Mouse (Mus musculus) cerebellum, postnatal 4 days (tissue): ENCODE results near the gene Glul.

ENCODE experiments used
- DNase-seq, 2 experiments: peaks; one replicate each; pipeline ENCODE4 v3.0.0; 2022; ENCODE audit warnings: low spot score in 2 of 2, mixed read lengths in 1 of 2

Glul gene

GRCm38 (mm10) chr1:153909213-153909962 lies 9.6 kb downstream of the Glul start:
- no peak for DNase-seq

GRCm38 (mm10) chr1:153909963-153910291 lies 10.2 kb downstream of the Glul start:
- DNase-seq = no peak

DNA sequence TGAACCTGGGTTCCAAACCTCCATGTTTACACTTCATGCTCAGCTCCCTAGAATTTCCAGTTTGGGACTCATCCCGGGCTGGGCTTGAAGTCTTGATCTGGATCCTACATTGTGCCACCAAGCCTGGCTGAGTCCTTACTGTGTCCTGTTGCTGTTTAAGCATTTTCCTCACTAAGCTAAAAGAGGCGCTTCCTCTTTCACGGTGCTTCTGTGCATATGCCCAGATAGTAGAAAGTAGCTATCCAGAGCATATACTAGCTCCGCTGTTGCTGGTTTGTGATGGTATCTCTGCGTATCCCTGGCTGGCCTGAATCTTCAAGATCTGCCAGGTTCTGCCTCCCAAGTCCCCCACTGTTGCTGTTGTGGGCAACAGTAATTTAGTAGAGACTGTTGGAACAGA lies 10.7 kb downstream of the Glul start:
- no peak for DNase-seq

- no peak for DNase-seq
Measured at GRCm38 (mm10) chr1:153911276-153911795, 11.6 kb downstream of the Glul start.

GRCm38 (mm10) chr1:153913869-153914268 lies 14.1 kb downstream of the Glul start:
- no peak for DNase-seq

DNA sequence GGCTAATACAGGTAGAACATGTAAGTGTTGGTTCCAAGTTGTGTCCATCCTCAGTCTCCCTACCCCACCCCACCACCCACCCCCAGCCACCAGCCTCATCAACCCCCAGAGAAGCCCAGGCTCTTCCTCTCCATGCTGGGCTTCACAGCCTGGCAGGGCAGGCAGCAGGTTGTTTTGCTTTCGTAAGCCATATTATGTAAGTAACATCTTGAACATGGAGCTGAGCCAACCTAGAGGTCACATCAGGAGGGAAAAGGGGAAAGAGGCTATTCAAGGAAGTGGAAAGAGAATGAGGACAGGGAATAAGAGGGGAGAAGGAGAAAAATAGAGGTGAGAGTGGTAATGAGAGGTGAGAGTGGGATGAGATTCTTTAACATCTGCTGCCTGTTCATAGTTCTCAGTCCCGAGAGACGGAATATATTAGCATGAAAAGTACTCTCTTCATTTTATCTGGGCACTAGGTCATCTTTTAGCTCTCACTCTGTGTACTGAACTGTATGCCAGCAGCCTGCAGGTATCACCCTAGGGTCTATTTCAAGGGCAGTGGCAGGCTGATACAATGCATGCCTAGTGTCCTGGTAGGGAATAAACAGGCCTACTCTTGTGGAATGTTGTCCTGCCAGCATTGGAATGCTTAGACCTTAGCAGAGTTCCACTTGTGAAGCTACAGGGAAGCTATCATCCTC lies 18.9 kb downstream of the Glul start:
- DNase-seq = no peak

- DNase-seq = no peak
Measured at GRCm38 (mm10) chr1:153921642-153922041, 21.9 kb downstream of the Glul start.

- DNase-seq = no peak
Measured at GRCm38 (mm10) chr1:153922571-153923021, 22.9 kb downstream of the Glul start.

- no peak for DNase-seq
Measured at GRCm38 (mm10) chr1:153924395-153925385, 24.9 kb downstream of the Glul start.

DNA sequence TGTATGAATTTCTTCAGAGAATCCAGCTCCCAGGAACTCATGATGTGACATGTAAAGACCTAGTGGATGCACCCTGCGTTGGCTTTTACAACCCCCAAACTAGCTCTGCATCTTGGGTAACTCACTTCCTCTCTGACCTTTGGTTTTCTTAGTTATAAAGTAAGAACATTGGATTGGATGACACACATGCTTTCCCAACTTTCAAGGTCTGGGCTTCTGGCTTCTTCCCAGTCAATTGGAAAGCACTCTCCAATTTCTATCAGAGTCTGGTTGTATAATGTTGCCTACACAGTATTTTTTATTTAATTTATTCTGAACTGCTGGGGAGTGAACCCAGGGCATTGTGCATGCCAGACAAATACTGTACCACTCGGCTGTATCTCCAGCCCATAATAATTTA lies 30.7 kb downstream of the Glul start:
- no peak for DNase-seq

DNA sequence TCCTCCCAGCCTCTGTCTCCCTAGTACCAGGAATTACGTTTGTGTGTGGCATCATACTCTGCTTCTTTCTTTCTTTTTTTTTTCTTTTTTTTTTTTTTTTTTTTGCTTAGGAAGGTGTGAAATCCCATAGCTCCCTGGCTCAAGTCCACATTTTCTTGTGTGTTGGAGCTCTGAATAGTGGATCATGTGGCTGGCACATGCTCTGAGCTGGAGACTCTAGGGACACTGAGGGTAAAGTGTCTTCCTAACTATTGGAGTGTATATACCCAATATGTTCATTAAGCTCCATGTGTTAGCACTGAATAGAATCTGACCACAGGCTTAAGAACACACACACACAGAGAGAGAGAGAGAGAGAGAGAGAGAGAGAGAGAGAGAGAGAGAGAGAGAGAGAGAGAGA lies 34.0 kb downstream of the Glul start:
- DNase-seq = no peak

DNA sequence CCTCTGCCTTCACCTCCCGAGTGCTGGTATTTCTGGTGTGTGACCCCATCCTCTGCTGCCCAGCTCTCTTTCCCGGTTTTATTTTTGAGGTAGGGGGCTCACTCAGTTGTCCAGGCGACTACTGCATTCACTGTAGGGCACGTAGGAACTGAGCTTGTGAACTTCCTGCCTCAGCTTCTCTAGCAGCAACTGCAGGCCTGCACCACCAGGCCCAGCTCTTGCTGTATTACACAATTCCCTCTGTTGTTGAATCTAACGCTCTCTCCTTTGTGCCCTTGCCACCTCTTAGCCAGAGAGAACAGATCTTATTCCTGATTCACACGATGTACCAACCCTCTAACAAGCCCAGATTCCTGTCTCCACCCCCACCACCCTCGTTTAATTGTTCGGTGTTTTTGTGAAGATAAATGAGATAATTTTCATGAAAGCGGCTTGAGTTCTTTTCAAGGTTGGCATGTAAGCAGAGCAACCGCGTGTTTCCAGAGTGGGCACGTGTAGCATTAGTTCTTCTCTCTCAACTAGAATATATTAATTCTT lies 36.2 kb downstream of the Glul start:
- no peak for DNase-seq

DNA sequence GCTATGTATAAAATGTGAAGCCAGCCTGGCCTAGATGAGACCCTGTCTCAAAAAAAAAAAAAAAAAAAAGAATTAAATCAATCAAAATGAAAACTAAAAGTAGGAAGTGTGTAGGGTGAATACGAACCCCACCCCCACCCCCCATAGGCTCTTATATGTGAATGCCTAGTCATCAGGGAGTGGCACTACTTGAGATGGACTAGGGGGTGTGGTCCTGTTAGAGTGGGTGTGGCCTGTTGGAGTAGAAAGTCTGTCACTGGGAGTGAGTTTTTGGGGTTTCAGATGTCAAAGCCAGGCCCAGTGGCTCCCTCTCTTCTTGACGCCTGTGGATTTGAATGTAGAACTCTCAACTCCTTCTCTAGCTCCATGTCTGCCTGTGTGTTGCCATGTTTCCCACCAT lies 37.3 kb downstream of the Glul start:
- no peak for DNase-seq

DNA sequence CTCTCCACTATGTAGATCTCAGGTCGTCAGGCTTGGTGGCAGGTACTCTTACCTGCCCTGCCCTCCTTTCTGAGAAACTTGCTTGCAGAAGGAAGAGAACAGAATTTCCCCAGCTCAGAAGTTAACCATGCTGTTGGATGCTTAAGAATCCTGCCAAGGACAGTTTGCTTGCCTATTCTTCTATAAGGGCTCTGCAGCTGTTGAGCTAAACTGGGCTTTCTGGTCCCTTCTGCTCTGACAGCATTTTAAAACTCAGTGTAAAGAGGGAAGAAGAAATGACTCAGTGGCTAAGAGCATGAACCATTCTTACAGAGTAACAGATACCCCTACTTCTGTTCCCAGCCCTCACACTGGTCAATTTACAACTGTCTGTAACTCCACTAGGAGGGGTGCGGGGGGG lies 41.2 kb downstream of the Glul start:
- DNase-seq = no peak

- DNase-seq = no peak
Measured at GRCm38 (mm10) chr1:153945181-153945580, 45.4 kb downstream of the Glul start.

DNA sequence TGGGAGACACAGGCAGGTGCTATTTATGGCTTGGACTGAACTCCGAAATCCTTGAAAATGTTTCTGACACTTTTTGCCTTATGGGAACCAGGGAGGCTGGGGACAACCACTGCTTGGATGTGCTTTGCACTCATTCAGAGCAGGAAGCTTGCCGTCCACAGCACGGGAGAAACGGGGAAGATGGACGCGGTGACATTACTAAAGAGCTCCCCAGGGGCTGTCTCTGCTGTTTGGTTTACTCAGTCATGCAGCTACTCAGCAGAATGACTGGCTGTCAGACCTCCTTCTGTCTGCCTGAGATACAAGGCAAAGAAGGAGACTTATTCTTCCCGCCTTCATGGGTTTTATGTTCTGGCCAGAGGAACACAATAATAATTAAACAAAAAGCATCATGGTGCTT lies 47.2 kb downstream of the Glul start:
- DNase-seq = no peak

DNA sequence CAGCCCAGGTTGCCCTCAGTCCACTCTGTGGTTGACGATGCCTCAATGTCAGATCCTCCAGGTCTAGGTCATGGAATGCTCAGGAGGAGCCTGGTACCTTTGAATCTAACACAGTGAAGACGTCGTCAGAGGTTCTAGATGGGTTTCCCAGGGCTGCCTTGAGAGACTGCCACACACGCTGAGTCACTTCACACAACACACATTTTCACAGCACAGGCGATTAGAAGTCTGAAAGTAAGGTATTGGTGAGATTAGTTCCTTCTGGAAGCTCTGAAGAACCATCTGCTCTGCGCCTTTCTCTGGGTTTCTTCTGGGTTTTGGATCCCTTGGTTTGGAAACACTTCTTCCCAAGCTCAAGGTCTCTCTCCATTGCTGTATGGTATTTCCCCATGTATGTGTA lies 48.1 kb downstream of the Glul start:
- DNase-seq = no peak

- no peak for DNase-seq
Measured at GRCm38 (mm10) chr1:153953232-153953631, 53.5 kb downstream of the Glul start.

DNA sequence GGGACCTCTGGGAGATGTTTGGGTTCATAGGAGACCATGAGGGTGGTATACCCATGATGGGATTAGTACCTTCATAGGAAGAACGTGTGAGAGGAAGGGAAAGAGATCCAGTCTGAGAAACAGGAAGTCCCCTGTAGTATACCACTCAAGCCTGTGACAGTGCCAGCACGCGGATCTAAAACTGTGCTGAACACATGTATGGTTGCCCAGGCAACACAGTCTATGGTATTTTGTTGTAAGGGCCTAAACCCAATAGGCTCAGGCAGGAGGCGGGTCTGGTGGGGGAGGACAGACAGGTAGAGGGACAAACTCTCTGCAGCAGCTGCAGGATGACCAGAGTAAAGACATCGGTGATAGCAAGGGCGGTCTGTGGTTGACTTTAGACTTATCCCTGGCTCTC lies 54.1 kb downstream of the Glul start:
- DNase-seq = no peak

- DNase-seq = no peak
Measured at GRCm38 (mm10) chr1:153957850-153958249, 58.1 kb downstream of the Glul start.
